Mouse (Mus musculus): ENCODE measurements around the gene Lamtor2. TPM values are rescaled to one million over a fixed set of nuclear protein-coding genes. Genes with fewer than 3 reads are reported as not detected.

Lamtor2 gene
- polyA plus RNA-seq, 1 experiment from 2014 or later: 165 TPM

GRCm38 (mm10) chr3:88551586-88551985 lies 1.3 kb downstream of the Lamtor2 start:
- 81% methylated on average over 4 of the region's 4 CpGs for WGBS
- ATAC-seq (ENCODE audit: borderline replicate concordance, extremely low read depth, low FRiP score, low TSS enrichment): no peak

GRCm38 (mm10) chr3:88548180-88548917 lies 4.5 kb downstream of the Lamtor2 start, which contains the start of gene Rab25:
TSS of gene Rab25 (minus strand) at chr3:88548300.
- 37% methylated on average over 18 of the region's 18 CpGs for WGBS
- H3K9me3 ChIP-seq: no peaks in the 10 kb centered on the region
- H3K36me3 ChIP-seq: no peaks in the 10 kb centered on the region
- H3K4me1 ChIP-seq: peaks cover 27% of the 10 kb centered on the region
- H3K27me3 ChIP-seq: no peaks in the 10 kb centered on the region
- H3K9ac ChIP-seq: no peak within 1 kb of the TSS
- H3K27ac ChIP-seq: peak within 1 kb of the TSS; percentile 86
- H3K4me3 ChIP-seq: peak within 1 kb of the TSS; percentile 29
- no peak for ATAC-seq (ENCODE audit: borderline replicate concordance, extremely low read depth, low FRiP score, low TSS enrichment)
- peak within 1 kb of the TSS; percentile 47 for H3K4me2 ChIP-seq

More at GRCm38 (mm10) chr3:88551586-88551985, 1.3 kb downstream of the Lamtor2 start:
- Histone ChIP-seq H3K9ac (peak overlapping the region; percentile 59; the same call in 1 of the 2 replicates), H3K4me1 (peaks cover 33% of the 10 kb centered on the region), H3K4me2 (peak overlapping the region; percentile 83), H3K27me3 (no peaks in the 10 kb centered on the region), H3K4me3 (peak overlapping the region; percentile 59; the same call in 1 of the 2 replicates), H3K36me3 (peaks cover 7% of the 10 kb centered on the region), H3K9me3 (no peaks in the 10 kb centered on the region), H3K27ac (no peak overlapping the region)

- 0 out of 2 replicates have a peak overlapping the region, but pooled peaks have one; percentile 26 for H3K27ac ChIP-seq
- ATAC-seq (ENCODE audit: borderline replicate concordance, extremely low read depth, low FRiP score, low TSS enrichment): no peak
- no peaks in the 10 kb centered on the region for H3K36me3 ChIP-seq
- no peak overlapping the region for H3K9ac ChIP-seq
- 61% methylated on average over 6 of the region's 6 CpGs for WGBS
- H3K27me3 ChIP-seq: no peaks in the 10 kb centered on the region
- H3K4me2 ChIP-seq: peak overlapping the region; percentile 6; the same call in 1 of the 2 replicates
- no peak overlapping the region for H3K4me3 ChIP-seq
- no peaks in the 10 kb centered on the region for H3K9me3 ChIP-seq
- H3K4me1 ChIP-seq: peaks cover 22% of the 10 kb centered on the region
Measured at GRCm38 (mm10) chr3:88546674-88547418, 6.0 kb downstream of the Lamtor2 start.

- 58% methylated on average over 20 of the region's 20 CpGs for WGBS
- ATAC-seq (ENCODE audit: borderline replicate concordance, extremely low read depth, low FRiP score, low TSS enrichment): no peak
- H3K9me3 ChIP-seq: no peaks in the 10 kb centered on the region
- no peak overlapping the region for H3K4me2 ChIP-seq
- no peaks in the 10 kb centered on the region for H3K27me3 ChIP-seq
- no peak overlapping the region for H3K27ac ChIP-seq
- H3K36me3 ChIP-seq: peaks cover 7% of the 10 kb centered on the region; the same call in 1 of the 2 replicates
- H3K4me1 ChIP-seq: peaks cover 25% of the 10 kb centered on the region
- no peak overlapping the region for H3K9ac ChIP-seq
- no peak overlapping the region for H3K4me3 ChIP-seq
Measured at GRCm38 (mm10) chr3:88544955-88545591, 7.8 kb downstream of the Lamtor2 start.

GRCm38 (mm10) chr3:88544514-88544913 lies 8.4 kb downstream of the Lamtor2 start:
- Histone ChIP-seq H3K4me2 (no peak overlapping the region), H3K27me3 (no peaks in the 10 kb centered on the region), H3K4me1 (peaks cover 28% of the 10 kb centered on the region), H3K27ac (no peak overlapping the region), H3K36me3 (peaks cover 10% of the 10 kb centered on the region; the same call in 1 of the 2 replicates), H3K4me3 (no peak overlapping the region), H3K9ac (no peak overlapping the region), H3K9me3 (no peaks in the 10 kb centered on the region)
- ATAC-seq (ENCODE audit: borderline replicate concordance, extremely low read depth, low FRiP score, low TSS enrichment): no peak
- 26% methylated on average over 5 of the region's 5 CpGs for WGBS

- no peak overlapping the region for H3K4me2 ChIP-seq
- no peaks in the 10 kb centered on the region for H3K9me3 ChIP-seq
- 59% methylated on average over 5 of the region's 5 CpGs for WGBS
- no peak overlapping the region for H3K9ac ChIP-seq
- no peak for ATAC-seq (ENCODE audit: borderline replicate concordance, extremely low read depth, low FRiP score, low TSS enrichment)
- H3K36me3 ChIP-seq: peaks cover 15% of the 10 kb centered on the region
- H3K27me3 ChIP-seq: no peaks in the 10 kb centered on the region
- H3K27ac ChIP-seq: no peak overlapping the region
- H3K4me3 ChIP-seq: no peak overlapping the region
- H3K4me1 ChIP-seq: peaks cover 31% of the 10 kb centered on the region
Measured at GRCm38 (mm10) chr3:88543651-88544410, 9.0 kb downstream of the Lamtor2 start.

GRCm38 (mm10) chr3:88543174-88543573 lies 9.7 kb downstream of the Lamtor2 start:
- Histone ChIP-seq H3K36me3 (peaks cover 21% of the 10 kb centered on the region), H3K4me1 (peaks cover 31% of the 10 kb centered on the region), H3K4me2 (no peak overlapping the region), H3K9ac (no peak overlapping the region), H3K9me3 (no peaks in the 10 kb centered on the region), H3K27me3 (no peaks in the 10 kb centered on the region), H3K27ac (no peak overlapping the region), H3K4me3 (no peak overlapping the region)
- 75% methylated on average over 8 of the region's 8 CpGs for WGBS
- ATAC-seq (ENCODE audit: borderline replicate concordance, extremely low read depth, low FRiP score, low TSS enrichment): no peak

GRCm38 (mm10) chr3:88542486-88542885 lies 10.4 kb downstream of the Lamtor2 start:
- 55% methylated on average over 4 of the region's 4 CpGs for WGBS
- Histone ChIP-seq H3K9me3 (no peaks in the 10 kb centered on the region), H3K36me3 (peaks cover 28% of the 10 kb centered on the region), H3K4me1 (peaks cover 35% of the 10 kb centered on the region), H3K9ac (no peak overlapping the region), H3K27ac (no peak overlapping the region), H3K4me3 (no peak overlapping the region), H3K27me3 (no peaks in the 10 kb centered on the region), H3K4me2 (no peak overlapping the region)
- no peak for ATAC-seq (ENCODE audit: borderline replicate concordance, extremely low read depth, low FRiP score, low TSS enrichment)

GRCm38 (mm10) chr3:88541622-88542401 lies 11.1 kb downstream of the Lamtor2 start:
- Histone ChIP-seq H3K4me1 (peaks cover 38% of the 10 kb centered on the region), H3K4me2 (no peak overlapping the region), H3K4me3 (no peak overlapping the region), H3K36me3 (peaks cover 35% of the 10 kb centered on the region), H3K9me3 (no peaks in the 10 kb centered on the region), H3K27ac (no peak overlapping the region), H3K9ac (no peak overlapping the region), H3K27me3 (no peaks in the 10 kb centered on the region)
- ATAC-seq (ENCODE audit: borderline replicate concordance, extremely low read depth, low FRiP score, low TSS enrichment): no peak
- 63% methylated on average over 7 of the region's 7 CpGs for WGBS

- Histone ChIP-seq H3K9ac (peak overlapping the region; percentile 9; the same call in 1 of the 2 replicates), H3K9me3 (no peaks in the 10 kb centered on the region), H3K4me3 (no peak overlapping the region), H3K27me3 (no peaks in the 10 kb centered on the region), H3K4me2 (no peak overlapping the region), H3K27ac (no peak overlapping the region; the same call in 1 of the 2 replicates), H3K36me3 (peaks cover 45% of the 10 kb centered on the region), H3K4me1 (peaks cover 51% of the 10 kb centered on the region)
- no peak for ATAC-seq (ENCODE audit: borderline replicate concordance, extremely low read depth, low FRiP score, low TSS enrichment)
- 60% methylated on average over 5 of the region's 5 CpGs for WGBS
Measured at GRCm38 (mm10) chr3:88540085-88540484, 12.8 kb downstream of the Lamtor2 start.
